Mouse (Mus musculus) granulocyte monocyte progenitor cell, adult 5-6 weeks (primary cell): ENCODE results near the gene Ninl. TPM values are rescaled to one million over a fixed set of nuclear protein-coding genes. Genes with fewer than 3 reads are reported as not detected.
"Not testable (repeated sequence)": the region's sequence is repeated elsewhere in the genome, so short reads cannot be mapped to it uniquely, and the experiment has no call there.

ENCODE experiments used
- ATAC-seq: replicated peaks from 2 replicates; pipeline ENCODE4 v1.8.0; 2016; ENCODE audit warnings: mild to moderate bottlenecking, moderate TSS enrichment, inconsistent platforms; ENCODE audit not compliant: poor library complexity, severe bottlenecking
- total RNA-seq, 2 experiments: library from RNA; stranded (forward) in 1 of 2; stranded (reverse) in 1 of 2; fragments of 200-712, 200-1000 nt in 1 of 2; fragments of >200 nt in 1 of 2; fragmentation: Nextera tagmentation in 1 of 2; gene quantifications; 2 replicates each; pipeline ENCODE4 v1.2.3; 2014 to 2017

Gene Ninl
- total RNA-seq, 2 experiments from 2014 or later: 0.13 to 0.88 TPM

DNA sequence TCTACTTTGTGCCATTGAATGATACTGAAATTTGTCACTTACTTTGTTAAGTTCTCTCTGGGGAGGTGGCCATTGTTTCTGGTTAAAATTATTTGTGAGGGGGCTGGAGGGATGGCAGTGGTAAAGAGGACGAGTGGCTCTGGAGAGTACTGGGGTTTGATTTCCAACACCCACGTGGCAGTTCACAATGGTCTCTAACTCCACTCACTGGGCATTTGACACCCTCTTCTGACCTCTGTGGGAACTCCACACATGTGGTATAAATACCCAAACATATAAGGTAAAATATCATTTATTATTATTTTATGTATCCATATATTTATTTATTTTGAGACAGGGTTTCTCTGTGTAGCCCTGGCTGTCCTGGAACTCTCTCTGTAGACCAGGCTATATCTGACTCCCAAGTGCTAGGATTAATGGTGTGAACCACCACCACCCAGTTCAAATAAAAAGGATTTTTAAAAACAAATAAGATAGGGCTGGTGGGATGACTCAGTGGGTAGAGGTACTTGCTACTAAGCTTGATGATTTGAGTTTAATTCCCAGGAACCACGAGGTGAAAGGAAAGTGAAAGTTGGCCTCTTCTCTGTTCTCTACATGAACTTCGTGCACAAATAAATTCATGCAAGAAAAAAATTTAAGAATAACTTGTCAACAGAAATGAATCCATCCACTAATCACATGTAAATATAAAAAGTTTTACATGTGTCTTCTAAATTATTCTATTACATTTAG lies 124.2 kb downstream of the Ninl start:
- ATAC-seq: no peak

DNA sequence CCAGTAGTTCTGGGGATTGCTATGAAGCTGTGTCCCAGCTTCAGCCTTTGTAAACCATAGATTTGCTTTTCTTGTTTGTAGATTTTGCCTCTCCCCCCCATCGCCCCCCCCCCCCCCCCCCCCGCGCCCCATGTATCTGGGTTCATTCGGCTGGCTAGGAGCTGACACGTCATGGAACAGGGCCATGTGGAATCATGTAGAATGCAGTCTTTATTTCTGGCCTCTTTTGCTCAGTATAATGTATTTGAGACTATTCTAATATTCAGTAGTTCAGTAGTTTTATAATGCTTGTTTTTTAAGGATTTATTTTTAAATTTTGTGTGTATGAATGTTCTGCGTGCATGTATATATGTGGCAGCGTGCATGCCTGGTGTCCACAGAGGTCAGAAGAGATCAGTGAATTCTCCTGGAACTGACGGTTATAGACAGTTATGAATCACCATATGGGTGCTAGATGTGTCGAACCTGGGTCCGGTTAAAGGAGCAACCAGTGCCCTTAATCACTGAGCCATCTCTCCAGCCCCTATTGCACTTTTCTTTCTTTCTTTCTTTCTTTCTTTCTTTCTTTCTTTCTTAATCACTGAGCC lies 128.8 kb downstream of the Ninl start:
- no peak for ATAC-seq

DNA sequence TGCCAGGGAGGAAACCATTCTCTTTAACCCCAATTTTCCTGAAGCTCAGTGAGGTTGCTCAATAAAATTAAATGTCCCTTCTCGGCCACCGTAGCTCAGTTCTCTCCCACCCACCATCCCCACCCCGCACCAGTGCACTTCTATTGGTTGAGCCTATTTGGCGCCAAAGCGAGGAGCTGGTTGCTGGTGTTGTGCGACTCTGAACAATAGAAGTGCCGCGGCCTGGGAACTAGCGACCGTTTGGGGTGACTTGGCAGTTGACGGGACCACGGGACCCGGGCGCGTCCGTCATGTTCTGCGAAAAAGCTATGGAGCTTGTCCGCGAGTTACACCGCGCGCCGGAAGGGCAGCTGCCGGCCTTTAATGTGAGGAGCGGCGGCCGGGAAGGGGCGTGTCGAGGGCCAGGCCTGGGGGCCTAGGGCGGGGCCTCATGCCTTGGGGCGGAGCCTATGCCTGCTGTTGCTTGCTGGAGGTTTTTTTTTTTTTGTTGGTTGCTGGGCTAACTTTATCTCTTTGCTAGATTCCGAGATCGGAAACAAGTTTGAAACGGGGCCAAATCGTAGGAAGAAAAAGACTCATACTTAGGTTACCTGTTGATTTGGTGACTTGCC lies 129.6 kb downstream of the Ninl start:
- peak; percentile 90 for ATAC-seq

DNA sequence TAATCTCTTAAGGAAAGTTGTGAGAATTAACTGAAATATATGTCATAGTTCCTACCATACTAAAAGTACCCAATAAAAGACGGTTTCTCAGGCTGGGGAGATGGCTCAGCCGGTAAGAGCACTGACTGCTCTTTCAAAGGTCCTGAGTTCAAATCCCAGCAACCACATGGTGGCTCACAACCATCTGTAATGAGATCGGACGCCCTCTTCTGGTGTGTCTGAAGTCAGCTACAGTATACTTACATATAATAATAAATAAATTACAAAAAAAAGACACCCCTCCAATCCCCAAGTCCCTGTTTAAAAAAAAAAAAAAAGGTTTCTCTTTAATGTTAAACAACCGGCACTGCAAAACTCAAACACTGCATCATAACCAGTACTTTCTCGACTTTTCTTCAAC lies 130.3 kb downstream of the Ninl start:
- not testable (repeated sequence) for ATAC-seq

DNA sequence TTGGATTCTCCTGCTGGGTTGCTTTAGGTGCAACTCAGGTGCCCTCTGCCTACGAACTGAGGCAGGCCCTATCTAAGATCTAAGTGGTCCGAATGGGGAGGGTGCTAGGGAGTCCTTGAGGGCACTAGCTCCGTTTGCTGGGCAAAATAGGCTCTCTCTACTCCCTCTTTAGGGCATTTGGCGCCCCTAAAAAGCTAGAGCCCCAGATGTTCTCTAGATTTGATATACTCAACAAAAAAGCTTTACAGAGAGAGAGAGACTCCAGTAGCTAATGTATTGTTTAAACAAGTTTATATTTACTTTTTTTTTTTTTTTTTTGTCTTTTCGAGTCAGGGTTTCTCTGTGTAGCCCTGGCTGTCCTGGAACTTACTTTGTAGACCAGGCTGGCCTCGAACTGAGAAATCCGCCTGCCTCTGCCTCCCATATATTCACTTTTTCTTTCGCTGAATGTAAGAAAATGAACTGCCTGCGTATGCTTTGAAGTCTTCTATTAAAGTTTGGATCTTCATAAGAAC lies 134.2 kb downstream of the Ninl start, which contains the start of gene Gins1:
TSS of gene Gins1 (plus strand) at position 465 of the 515 bp plus-strand sequence.
- peak; percentile 24 for ATAC-seq

DNA sequence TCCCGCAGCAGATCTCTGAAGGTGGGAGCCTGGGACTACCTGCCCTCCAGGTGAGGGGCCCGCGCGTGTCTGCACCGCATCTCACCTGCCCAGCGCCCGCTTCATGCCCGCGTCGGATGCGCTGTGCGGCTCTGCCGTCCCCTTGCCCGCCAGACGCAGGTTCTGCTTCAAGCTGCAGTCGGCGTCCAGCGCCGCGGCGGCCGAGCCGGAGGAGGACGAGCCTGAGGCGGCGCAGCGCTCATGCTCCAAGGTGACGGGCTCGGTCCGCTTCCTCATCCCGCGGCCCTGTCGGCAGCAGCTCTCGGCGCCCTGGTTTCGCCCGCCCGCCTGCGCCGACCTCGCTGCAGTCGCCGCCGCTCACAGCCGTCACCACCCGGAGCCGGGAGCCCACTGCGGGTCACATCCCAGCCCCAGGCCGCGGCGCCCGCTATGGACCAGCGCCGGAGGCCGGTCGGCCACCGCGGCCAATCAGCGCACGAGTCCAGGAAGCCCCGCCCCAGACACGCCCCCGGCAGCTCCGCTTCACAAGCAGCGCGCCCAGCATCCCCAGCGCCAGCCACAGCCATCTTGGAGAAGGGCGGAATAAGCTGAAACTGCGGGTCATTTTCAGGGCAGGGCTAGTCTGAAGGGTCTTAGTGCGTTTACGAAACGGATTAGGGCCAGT lies 134.8 kb downstream of the Ninl start, which contains the start of gene Abhd12:
TSS of gene Abhd12 (minus strand) at position 470 of the 664 bp plus-strand sequence.
- ATAC-seq: peak; percentile 89

DNA sequence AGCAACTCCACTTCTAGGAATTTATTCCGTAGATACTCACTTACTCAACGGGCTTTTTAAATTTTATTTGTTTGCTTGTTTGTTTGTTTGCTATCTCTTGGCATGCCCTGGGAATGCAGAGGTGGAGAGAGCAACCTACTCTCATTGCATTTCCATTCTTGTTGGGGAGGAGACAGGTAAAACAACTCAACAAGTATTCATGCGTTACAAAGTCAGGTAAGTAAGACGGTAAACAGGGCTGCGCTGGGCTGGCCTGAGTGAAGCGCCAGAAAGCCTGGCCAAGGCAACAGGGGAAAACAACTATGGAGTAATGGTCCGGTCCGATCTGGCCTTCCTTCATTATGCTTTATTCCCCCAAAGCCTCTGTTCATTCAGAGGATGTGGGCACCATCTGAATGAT lies 136.8 kb downstream of the Ninl start:
- ATAC-seq: no peak

DNA sequence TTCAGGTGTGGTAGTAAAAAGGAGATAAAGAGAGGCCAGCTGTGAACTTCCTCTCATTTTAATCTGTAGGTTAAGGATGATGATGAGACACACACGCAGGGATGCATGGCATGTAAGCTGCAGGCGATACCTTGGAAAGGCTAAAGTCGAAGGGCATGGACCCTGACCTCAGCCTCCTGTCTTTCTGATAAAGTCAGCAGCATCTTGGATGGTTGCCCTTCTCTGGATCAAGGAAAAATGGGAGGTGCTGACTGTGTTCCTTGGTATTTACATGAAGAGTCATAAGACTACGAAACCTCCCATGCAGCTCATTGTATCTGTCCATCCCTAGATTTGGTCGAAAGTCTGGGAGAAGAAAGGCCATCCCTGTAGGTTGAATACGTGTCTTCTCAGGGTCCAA lies 138.8 kb downstream of the Ninl start:
- no peak for ATAC-seq

DNA sequence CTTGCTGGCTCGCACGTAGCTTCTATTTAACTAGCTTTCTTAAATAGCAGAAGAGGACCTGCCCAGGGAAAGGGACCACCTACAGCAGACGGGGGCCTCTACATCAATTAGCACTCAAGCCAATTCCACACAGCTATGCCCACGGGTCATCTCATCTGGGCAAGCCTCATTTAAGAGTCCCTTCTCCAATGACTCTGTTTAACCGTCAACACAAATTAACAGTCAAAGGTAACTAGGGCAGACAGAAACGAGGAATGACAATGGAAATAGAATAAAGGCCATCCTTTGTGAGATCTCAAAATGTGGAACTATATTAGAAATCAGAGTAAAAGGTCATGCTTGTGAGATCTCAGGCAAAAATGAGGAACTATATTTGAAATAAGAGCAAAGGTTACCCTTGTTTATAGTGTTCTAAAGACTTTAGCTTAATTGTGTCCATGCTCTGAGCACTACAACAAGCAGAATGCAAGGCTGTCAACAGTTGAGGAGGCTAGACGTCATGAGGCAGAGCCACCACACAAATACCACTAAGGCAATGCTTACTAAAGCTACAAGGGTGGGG lies 143.4 kb downstream of the Ninl start:
- ATAC-seq: 0 out of 2 replicates have a peak, but pooled peaks have one; percentile 43

DNA sequence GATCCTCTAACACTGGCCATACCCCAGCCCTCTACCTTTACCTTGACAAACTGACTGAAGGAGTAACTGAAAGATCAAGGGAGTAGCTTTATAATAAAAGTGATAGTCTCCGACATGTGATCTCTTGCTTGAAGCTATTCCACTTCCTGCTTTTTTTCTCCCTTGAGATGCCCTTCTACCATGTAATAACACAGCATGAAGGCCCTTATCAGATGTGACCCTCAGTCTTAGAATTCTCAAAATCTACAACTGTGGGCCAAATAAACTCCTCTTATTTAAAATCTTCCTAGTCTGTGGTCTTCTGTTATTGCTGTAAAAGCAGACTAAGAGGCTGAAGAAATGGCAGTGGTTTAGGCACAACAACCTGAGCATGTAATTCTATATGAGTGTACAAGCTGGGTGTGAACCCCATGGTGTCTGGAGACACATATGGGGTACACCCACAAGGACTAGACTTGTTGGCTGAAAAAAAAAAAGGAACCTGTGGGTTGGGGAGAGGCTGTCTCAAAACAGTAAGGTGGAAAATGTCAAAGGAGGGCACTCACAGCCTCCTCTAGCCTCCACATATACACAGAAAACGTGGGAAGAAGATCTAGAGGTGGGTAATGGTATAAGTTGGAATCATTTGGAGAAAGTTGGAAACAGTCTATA lies 144.4 kb downstream of the Ninl start:
- peak; percentile 33; the same call in 1 of the 2 replicates for ATAC-seq

DNA sequence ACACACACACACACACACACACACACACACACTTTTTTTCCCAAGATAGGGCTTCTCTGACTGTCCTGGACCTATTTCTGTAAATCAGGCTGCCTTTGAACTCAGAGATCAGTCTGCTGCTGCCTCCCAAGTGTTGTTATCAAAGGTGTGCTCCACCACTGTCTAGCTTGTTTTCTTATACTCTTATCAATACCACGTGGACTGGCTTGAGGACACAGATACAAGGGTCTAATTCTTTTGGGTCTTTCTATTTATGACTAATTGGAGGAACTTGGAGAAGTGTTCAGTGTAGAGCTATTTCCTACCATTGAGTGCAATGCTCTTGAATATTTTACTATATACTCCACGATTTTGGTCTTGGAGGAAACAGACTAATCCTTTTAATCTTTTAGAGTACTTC lies 151.8 kb downstream of the Ninl start:
- no peak for ATAC-seq

DNA sequence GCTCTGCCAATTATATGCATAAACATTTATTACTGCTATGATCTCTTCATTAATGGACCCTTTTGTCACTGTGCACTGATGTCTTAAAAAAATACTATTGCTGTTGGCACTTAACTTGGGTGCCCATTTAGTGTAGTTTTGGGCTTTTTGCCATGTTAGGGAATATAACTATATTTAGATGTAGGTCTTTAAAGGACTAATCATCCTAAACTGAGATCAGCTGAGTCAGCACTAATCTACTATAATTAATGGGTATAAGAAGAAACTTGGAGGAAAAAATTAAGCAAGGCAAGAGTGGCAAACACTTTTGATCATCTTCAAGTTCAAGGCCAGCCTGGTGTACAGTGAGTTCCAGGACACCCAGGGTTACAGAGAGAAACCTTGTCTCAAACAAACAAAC lies 152.9 kb downstream of the Ninl start:
- no peak for ATAC-seq

DNA sequence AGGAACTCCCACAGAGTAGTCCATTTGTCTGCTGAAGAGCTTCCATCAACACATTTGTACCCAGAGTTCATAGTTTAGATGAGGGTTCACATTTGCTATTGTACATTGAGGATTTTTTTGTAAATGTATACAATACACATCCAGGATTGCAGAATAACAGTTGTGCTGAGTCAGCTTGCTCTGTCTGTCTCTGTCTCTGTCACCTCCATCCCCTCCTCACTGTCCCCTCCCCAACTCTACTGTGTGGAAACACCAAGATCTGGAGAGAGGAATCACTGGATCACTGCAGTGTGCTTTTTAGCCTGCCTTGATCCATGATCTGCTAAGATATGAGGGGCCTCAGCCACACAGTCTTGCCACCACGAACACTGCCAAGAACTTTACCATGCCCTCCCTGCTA lies 153.4 kb downstream of the Ninl start:
- ATAC-seq: no peak

DNA sequence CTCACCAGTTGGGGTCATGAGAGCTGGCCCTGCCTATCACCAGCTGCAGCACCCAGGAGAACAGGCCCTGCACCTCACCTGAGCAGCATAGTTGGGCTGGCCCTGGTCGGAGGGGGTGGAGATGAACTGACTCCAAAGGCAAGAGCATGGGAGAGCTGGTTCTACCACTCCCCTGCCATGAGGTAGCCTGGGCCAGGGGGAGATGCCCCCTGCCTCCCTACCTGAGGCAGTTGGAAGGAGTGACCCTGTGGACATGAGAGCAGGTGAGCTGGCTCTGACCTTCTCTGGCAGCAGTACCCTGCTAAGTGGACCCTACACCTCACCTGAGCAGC lies 154.4 kb downstream of the Ninl start:
- no peak for ATAC-seq

Other genes with a start within 250 kb of the Ninl start
- gene Abhd12, start 134.6 kb downstream of the Ninl start, total RNA-seq (2014; fragmentation: Nextera tagmentation): 24.8 and 38.0 TPM in 2 replicates
- gene Abhd12, start 134.6 kb downstream of the Ninl start, total RNA-seq (2017): 40.4 and 78.7 TPM in 2 replicates
- gene Gins1, start 134.0 kb downstream of the Ninl start, total RNA-seq (2014; fragmentation: Nextera tagmentation): 74.6 and 87.3 TPM in 2 replicates
- 145 and 153 TPM in 2 replicates for gene Gins1, start 134.0 kb downstream of the Ninl start, total RNA-seq (2017)
- 24.6 and 41.7 TPM in 2 replicates for gene Nanp, start within 50 bp of the Ninl start, total RNA-seq (2014; fragmentation: Nextera tagmentation)
- 13.3 and 17.7 TPM in 2 replicates for gene Nanp, start within 50 bp of the Ninl start, total RNA-seq (2017)
- not detected in 2 replicates for gene Gm14151, start 53.0 kb upstream of the Ninl start, total RNA-seq (2014; fragmentation: Nextera tagmentation)
- gene Gm14151, start 53.0 kb upstream of the Ninl start, total RNA-seq (2017): not detected in 2 replicates
- gene Gm14147, start 58.9 kb upstream of the Ninl start, total RNA-seq (2014; fragmentation: Nextera tagmentation): not detected in 2 replicates
- not detected in 2 replicates for gene Gm14147, start 58.9 kb upstream of the Ninl start, total RNA-seq (2017)